Mouse (Mus musculus): ENCODE measurements around the gene Spink8. TPM values are rescaled to one million over a fixed set of nuclear protein-coding genes. Genes with fewer than 3 reads are reported as not detected.

The Spink8 gene
- polyA plus RNA-seq, 1 experiment from 2014 or later, result 17.3 TPM

GRCm38 (mm10) chr9:109862397-109863044 lies 50.4 kb downstream of the Spink8 start:
- no peaks in the 10 kb centered on the region for H3K9me3 ChIP-seq (ENCODE audit: low read length)
- H3K27ac ChIP-seq (ENCODE audit: low read length), result no peak overlapping the region
- no peak overlapping the region for H3K4me3 ChIP-seq (ENCODE audit: low read length)
- peak overlapping the region; percentile 29 for H3K4me2 ChIP-seq (replicated peaks; ENCODE audit: low read depth, low read length)
- H3K36me3 ChIP-seq (ENCODE audit: insufficient read depth, low read length), result no peaks in the 10 kb centered on the region
- 17% methylated on average over 20 of the region's 20 CpGs for WGBS
- H3K4me1 ChIP-seq (ENCODE audit: insufficient read depth, low read length), result no peaks in the 10 kb centered on the region
- no peaks in the 10 kb centered on the region for H3K27me3 ChIP-seq (ENCODE audit: insufficient read depth, low read length)
- ATAC-seq (ENCODE audit: low FRiP score, low TSS enrichment), result peak; percentile 76; the same call in 1 of the 2 replicates
- no peak overlapping the region; the same call in 1 of the 2 replicates for H3K9ac ChIP-seq (replicated peaks; ENCODE audit: low read length)

- H3K9ac ChIP-seq (replicated peaks; ENCODE audit: low read length), result no peak overlapping the region; the same call in 1 of the 2 replicates
- no peak for ATAC-seq (ENCODE audit: low FRiP score, low TSS enrichment)
- H3K4me2 ChIP-seq (replicated peaks; ENCODE audit: low read depth, low read length), result no peak overlapping the region
- 65% methylated on average over 3 of the region's 3 CpGs for WGBS
- no peaks in the 10 kb centered on the region for H3K36me3 ChIP-seq (ENCODE audit: insufficient read depth, low read length)
- no peak overlapping the region for H3K27ac ChIP-seq (ENCODE audit: low read length)
- H3K4me1 ChIP-seq (ENCODE audit: insufficient read depth, low read length), result no peaks in the 10 kb centered on the region
- no peaks in the 10 kb centered on the region for H3K27me3 ChIP-seq (ENCODE audit: insufficient read depth, low read length)
- no peaks in the 10 kb centered on the region for H3K9me3 ChIP-seq (ENCODE audit: low read length)
- H3K4me3 ChIP-seq (ENCODE audit: low read length), result no peak overlapping the region
Measured at GRCm38 (mm10) chr9:109863085-109863484, 51.0 kb downstream of the Spink8 start.

- Histone ChIP-seq H3K27me3 (ENCODE audit: insufficient read depth, low read length) (no peaks in the 10 kb centered on the region), H3K36me3 (ENCODE audit: insufficient read depth, low read length) (no peaks in the 10 kb centered on the region), H3K4me3 (ENCODE audit: low read length) (no peak overlapping the region), H3K4me2 (replicated peaks; ENCODE audit: low read depth, low read length) (no peak overlapping the region), H3K4me1 (ENCODE audit: insufficient read depth, low read length) (0 out of 2 replicates have a peak, but pooled peaks cover 6% of the 10 kb centered on the region), H3K9me3 (ENCODE audit: low read length) (no peaks in the 10 kb centered on the region), H3K27ac (ENCODE audit: low read length) (no peak overlapping the region), H3K9ac (replicated peaks; ENCODE audit: low read length) (no peak overlapping the region)
- no peak for ATAC-seq (ENCODE audit: low FRiP score, low TSS enrichment)
- 64% methylated on average over 2 of the region's 2 CpGs for WGBS
Measured at GRCm38 (mm10) chr9:109866218-109866617, 54.1 kb downstream of the Spink8 start.

- Histone ChIP-seq H3K9me3 (ENCODE audit: low read length) (no peaks in the 10 kb centered on the region), H3K4me2 (replicated peaks; ENCODE audit: low read depth, low read length) (peak overlapping the region; percentile 36), H3K27me3 (ENCODE audit: insufficient read depth, low read length) (no peaks in the 10 kb centered on the region), H3K27ac (ENCODE audit: low read length) (peak overlapping the region; percentile 61; the same call in 1 of the 2 replicates), H3K36me3 (ENCODE audit: insufficient read depth, low read length) (no peaks in the 10 kb centered on the region), H3K4me3 (ENCODE audit: low read length) (no peak overlapping the region), H3K9ac (replicated peaks; ENCODE audit: low read length) (no peak overlapping the region), H3K4me1 (ENCODE audit: insufficient read depth, low read length) (0 out of 2 replicates have a peak, but pooled peaks cover 10% of the 10 kb centered on the region)
- no peak for ATAC-seq (ENCODE audit: low FRiP score, low TSS enrichment)
- 28% methylated on average over 6 of the region's 6 CpGs for WGBS
Measured at GRCm38 (mm10) chr9:109870983-109871572, 59.0 kb downstream of the Spink8 start.

GRCm38 (mm10) chr9:109874797-109875691 lies 63.0 kb downstream of the Spink8 start, which contains the start of gene Cdc25a:
Cdc25a (plus strand) TSS chr9:109875579.
- Histone ChIP-seq H3K9me3 (ENCODE audit: low read length) (no peaks in the 10 kb centered on the region), H3K4me3 (ENCODE audit: low read length) (peak within 1 kb of the TSS; percentile 81), H3K27ac (ENCODE audit: low read length) (peak within 1 kb of the TSS; percentile 94), H3K27me3 (ENCODE audit: insufficient read depth, low read length) (no peaks in the 10 kb centered on the region), H3K9ac (replicated peaks; ENCODE audit: low read length) (peak within 1 kb of the TSS; percentile 93), H3K4me1 (ENCODE audit: insufficient read depth, low read length) (peaks cover 22% of the 10 kb centered on the region), H3K4me2 (replicated peaks; ENCODE audit: low read depth, low read length) (peak within 1 kb of the TSS; percentile 81), H3K36me3 (ENCODE audit: insufficient read depth, low read length) (peaks cover 24% of the 10 kb centered on the region)
- WGBS, result 7% methylated on average over 33 of the region's 33 CpGs
- peak; percentile 94 for ATAC-seq (ENCODE audit: low FRiP score, low TSS enrichment)

- Histone ChIP-seq H3K4me3 (ENCODE audit: low read length) (peak overlapping the region; percentile 81), H3K4me2 (replicated peaks; ENCODE audit: low read depth, low read length) (peak overlapping the region; percentile 81), H3K4me1 (ENCODE audit: insufficient read depth, low read length) (peaks cover 17% of the 10 kb centered on the region), H3K36me3 (ENCODE audit: insufficient read depth, low read length) (peaks cover 32% of the 10 kb centered on the region), H3K9me3 (ENCODE audit: low read length) (no peaks in the 10 kb centered on the region), H3K9ac (replicated peaks; ENCODE audit: low read length) (peak overlapping the region; percentile 93), H3K27ac (ENCODE audit: low read length) (peak overlapping the region; percentile 94), H3K27me3 (ENCODE audit: insufficient read depth, low read length) (no peaks in the 10 kb centered on the region)
- ATAC-seq (ENCODE audit: low FRiP score, low TSS enrichment), result peak; percentile 71
- WGBS, result under 1% methylated on average over 76 of the region's 76 CpGs
Measured at GRCm38 (mm10) chr9:109875695-109876601, 63.9 kb downstream of the Spink8 start.

Other genes with a start within 250 kb of the Spink8 start
- 0.89 and 1.1 TPM in 2 replicates for gene Fbxw15, start 244.0 kb upstream of the Spink8 start, polyA plus RNA-seq (2015; fragmentation: Nextera tagmentation; extraction: Ambion mirVana)
- 0.21 and 0.39 TPM in 2 replicates for gene Fbxw24, start 186.2 kb upstream of the Spink8 start, polyA plus RNA-seq (2015; fragmentation: Nextera tagmentation; extraction: Ambion mirVana)
- gene Fbxw25, start 147.6 kb upstream of the Spink8 start, polyA plus RNA-seq (2015; fragmentation: Nextera tagmentation; extraction: Ambion mirVana), result 0.10 and 0.23 TPM in 2 replicates
- gene Fbxw18, start 109.6 kb upstream of the Spink8 start, polyA plus RNA-seq (2015; fragmentation: Nextera tagmentation; extraction: Ambion mirVana), result 0.15 TPM in 1 of 2 replicates, not detected in the other
- gene Fbxw26, start 66.2 kb upstream of the Spink8 start, polyA plus RNA-seq (2015; fragmentation: Nextera tagmentation; extraction: Ambion mirVana), result not detected in 2 replicates
- gene Fbxw27, start 21.6 kb upstream of the Spink8 start, polyA plus RNA-seq (2015; fragmentation: Nextera tagmentation; extraction: Ambion mirVana), result not detected in 2 replicates
- gene Nme6, start 20.5 kb downstream of the Spink8 start, polyA plus RNA-seq (2015; fragmentation: Nextera tagmentation; extraction: Ambion mirVana), result 77.8 and 79.1 TPM in 2 replicates
- gene Camp, start 37.3 kb downstream of the Spink8 start, polyA plus RNA-seq (2015; fragmentation: Nextera tagmentation; extraction: Ambion mirVana), result 1.4 and 2.2 TPM in 2 replicates
- 24.3 and 28.0 TPM in 2 replicates for gene Cdc25a, start 63.3 kb downstream of the Spink8 start, polyA plus RNA-seq (2015; fragmentation: Nextera tagmentation; extraction: Ambion mirVana)
- gene Map4, start 119.2 kb downstream of the Spink8 start, polyA plus RNA-seq (2015; fragmentation: Nextera tagmentation; extraction: Ambion mirVana), result 53.9 and 64.7 TPM in 2 replicates